Mouse (Mus musculus): Measurements from ENCODE around the gene Gm3045. TPM values are rescaled to one million over a fixed set of nuclear protein-coding genes. Genes with fewer than 3 reads are reported as not detected.
A peak's percentile ranks its signal among the peaks of the same experiment; 100 is the strongest.

The Gm3045 gene
- not detected for total RNA-seq (2021)
- long read RNA-seq = 0 reads

DNA sequence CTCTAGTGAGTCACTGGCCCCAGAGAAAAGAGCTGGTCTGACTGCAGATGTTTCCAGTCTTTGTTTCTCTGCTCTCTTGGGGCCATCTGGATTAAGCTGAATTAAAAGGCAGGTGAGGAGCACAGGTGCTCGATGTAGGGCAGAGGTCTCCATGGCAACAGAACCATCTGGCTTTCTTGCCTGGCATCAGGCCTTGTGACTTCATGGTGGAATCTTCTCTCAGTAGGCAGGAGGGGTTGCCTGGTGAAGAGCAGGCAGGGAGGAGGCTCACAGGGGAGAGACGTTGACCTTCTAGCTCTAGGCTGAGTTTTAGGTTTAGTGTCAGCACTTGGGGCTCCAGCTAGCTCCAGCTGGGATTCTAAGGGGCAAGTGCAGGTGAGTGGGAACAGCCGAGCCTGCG lies at the start of gene Gm3045:
Gm3045 (plus strand) TSS at position 230 of the 400 bp plus-strand sequence.
- no peak for DNase-seq (ENCODE audit: low spot score in 2 of 2)

- DNase-seq (ENCODE audit: low spot score in 2 of 2) = no peak
These were observed 45.3 kb upstream of the Gm3045 start for GRCm38 (mm10) chr13:56380855-56381685.

GRCm38 (mm10) chr13:56383406-56383805 lies 43.0 kb upstream of the Gm3045 start:
- no peak for DNase-seq (ENCODE audit: low spot score in 2 of 2)

DNA sequence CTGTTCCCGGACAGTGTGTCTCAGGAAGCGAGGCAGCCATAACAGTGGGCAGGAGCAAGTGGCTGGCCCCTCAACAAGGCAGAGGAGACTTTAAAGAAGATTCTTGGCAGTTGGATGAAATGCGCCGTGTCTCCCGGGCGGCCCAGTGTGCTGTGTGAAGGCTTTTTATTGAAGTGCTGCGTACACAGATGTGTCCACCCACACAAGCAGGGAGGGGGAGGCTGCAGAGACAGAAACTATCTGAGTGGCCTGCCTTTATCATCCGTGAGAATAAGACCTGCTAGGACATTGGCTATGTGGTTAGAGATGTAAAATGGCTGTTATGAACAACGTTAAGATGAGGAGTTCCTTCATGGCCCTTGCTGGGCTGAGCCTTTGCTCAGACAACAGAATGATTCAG lies 40.0 kb upstream of the Gm3045 start:
- DNase-seq (ENCODE audit: low spot score in 2 of 2) = peak in 1 of 2 experiments; percentile 10

GRCm38 (mm10) chr13:56387374-56387773 lies 39.0 kb upstream of the Gm3045 start:
- DNase-seq (ENCODE audit: low spot score in 2 of 2) = no peak

DNA sequence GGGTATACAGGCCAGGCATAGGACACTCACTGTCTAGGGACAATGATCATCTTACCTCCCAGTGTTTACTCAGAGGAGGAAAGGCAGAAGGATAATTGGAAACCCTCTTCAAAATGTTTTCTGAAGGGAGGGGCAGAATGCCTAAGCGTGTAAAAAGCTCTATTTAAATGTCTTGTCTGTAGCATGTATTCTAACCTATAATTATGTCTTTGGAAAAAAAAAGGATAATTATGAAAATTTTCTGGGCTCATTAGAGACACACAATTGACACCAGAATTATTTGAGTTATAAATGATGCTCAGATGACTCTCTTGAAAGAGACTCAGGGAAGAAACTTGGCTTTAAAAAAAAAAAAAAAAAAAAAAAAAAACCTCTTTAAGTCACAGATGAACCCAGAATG lies 38.4 kb upstream of the Gm3045 start:
- no peak for DNase-seq (ENCODE audit: low spot score in 2 of 2)

GRCm38 (mm10) chr13:56397572-56397971 lies 28.8 kb upstream of the Gm3045 start:
- no peak for DNase-seq (ENCODE audit: low spot score in 2 of 2)

GRCm38 (mm10) chr13:56401186-56401585 lies 25.2 kb upstream of the Gm3045 start:
- no peak for DNase-seq (ENCODE audit: low spot score in 2 of 2)

DNA sequence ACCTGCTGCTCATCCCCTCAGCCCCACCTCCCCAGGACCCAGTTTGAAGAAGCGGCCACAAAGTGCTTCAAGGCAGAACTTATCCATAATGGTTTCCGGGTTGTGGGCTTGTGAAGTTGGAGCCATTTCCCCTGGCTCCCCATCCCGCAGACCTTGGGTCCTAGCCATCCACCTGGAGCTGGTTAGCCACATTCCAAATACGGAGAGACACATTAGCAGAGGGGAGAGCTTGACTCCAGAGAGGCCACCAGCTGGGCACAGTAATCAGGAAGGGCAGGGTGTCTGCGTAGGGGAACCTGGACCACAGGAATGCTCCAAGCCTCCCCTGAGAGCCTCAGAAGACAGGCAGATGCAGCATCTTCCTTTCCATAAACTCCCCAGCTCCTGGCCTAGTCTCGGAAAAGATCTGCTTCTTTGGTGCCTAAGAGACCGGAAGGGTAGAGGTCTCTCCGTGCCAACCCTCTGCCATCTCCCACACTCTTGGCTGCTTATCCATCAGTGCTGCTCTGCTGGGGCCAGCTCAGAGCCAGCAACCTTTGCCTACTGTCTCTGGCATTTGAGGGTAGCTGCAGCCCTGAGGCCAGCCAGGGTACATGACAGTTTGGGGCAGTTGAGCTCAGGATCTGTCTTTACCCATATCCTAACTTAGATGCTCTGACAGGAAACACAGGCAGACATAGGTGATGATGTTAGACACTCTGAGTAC lies 22.9 kb upstream of the Gm3045 start:
- no peak for DNase-seq (ENCODE audit: low spot score in 2 of 2)

DNA sequence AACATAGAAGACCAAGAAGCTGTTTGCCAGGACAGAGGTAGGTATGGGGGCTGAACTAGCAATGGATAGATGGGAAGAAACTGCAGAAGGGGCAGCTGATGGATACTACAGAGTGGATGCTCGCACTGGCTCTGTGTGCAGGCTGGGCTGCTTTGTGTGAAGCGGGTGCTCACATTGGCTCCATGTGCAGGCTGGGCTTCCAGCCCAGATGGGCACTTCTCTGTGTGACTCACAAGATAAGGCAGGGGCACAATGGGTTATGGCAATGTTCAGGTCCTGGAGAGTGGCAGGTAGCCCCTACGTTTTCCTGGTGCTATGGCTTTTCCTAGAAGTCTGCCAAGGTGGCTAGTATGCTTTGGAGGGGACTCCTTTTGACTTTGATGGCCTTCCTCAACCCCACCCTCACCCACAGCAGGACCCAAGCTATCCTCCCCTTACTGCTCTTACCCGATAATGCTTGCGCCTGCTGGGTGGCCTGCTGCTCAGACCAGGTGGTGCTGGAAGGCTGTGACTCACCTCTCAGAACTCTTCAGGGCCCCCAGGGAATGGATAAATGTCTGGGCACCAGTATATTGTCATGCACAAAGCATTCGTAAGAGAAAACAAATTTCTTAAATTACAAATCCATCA lies 21.8 kb upstream of the Gm3045 start:
- no peak for DNase-seq (ENCODE audit: low spot score in 2 of 2)

- no peak for DNase-seq (ENCODE audit: low spot score in 2 of 2)
These were observed 14.0 kb upstream of the Gm3045 start for GRCm38 (mm10) chr13:56412286-56412873.

DNA sequence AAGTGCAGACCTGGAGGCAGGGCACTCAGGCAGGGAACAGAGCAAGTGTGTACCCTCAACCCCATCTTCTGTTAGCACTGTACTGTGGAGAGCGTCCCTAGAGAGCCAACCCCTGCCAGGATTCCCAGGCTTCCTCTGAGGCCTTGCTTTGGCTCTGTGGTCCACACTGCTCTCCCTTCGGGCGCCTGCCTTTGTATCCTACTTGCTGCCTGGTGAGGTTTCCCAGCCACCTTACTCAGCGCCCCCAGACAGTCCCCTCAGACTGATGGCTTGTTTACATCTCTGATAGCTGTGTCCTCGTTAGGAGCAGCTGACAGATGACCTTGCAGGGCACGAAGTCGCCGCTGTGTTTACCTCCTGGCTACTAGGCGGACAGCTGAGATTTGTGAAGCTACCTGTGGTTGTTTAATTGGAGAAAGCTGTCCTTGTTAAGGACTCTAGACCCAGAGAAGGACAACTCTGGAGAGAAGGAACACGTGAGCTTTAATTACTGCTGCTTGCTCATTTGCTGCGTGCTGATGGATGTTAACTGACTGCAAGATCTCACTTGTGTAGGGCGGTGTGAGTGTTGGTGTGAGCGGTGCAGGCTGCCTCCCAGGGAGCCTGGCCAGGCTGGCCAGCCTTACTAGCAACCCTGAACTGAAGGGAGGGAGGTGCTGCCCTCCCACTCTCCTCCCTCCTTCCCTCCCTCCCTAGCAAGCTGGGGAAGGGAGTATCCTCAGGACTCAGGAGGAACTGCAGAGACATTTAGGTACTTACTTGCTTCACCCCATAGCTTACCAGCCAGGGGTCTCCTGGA lies 7.5 kb upstream of the Gm3045 start:
- no peak for DNase-seq (ENCODE audit: low spot score in 2 of 2)

GRCm38 (mm10) chr13:56419538-56419937 lies 6.9 kb upstream of the Gm3045 start:
- no peak for DNase-seq (ENCODE audit: low spot score in 2 of 2)

- peak; percentile 82 to 83 for DNase-seq (ENCODE audit: low spot score in 2 of 2)
These were observed 4.2 kb upstream of the Gm3045 start for GRCm38 (mm10) chr13:56422072-56422723.

DNA sequence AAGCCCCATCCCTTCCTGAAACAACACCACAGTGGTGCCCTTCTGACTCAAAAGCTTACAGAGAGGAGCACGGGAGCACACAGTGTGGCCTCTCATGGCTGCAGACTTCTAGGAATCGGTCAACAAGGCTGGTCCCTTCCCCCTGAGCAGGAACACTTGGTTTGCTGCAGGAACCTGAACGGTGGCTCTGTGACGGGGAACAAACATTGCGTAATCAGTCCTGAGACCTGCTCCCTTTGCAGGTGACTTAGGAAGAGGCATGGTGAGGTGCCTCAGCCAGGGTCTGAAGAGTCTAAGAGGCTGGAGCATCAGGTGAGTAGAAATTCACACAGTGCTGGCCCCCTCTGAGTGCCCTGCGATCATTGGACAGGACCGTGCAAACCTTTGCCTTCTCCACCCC lies 463 bp upstream of the Gm3045 start:
- DNase-seq (ENCODE audit: low spot score in 2 of 2) = no peak

DNA sequence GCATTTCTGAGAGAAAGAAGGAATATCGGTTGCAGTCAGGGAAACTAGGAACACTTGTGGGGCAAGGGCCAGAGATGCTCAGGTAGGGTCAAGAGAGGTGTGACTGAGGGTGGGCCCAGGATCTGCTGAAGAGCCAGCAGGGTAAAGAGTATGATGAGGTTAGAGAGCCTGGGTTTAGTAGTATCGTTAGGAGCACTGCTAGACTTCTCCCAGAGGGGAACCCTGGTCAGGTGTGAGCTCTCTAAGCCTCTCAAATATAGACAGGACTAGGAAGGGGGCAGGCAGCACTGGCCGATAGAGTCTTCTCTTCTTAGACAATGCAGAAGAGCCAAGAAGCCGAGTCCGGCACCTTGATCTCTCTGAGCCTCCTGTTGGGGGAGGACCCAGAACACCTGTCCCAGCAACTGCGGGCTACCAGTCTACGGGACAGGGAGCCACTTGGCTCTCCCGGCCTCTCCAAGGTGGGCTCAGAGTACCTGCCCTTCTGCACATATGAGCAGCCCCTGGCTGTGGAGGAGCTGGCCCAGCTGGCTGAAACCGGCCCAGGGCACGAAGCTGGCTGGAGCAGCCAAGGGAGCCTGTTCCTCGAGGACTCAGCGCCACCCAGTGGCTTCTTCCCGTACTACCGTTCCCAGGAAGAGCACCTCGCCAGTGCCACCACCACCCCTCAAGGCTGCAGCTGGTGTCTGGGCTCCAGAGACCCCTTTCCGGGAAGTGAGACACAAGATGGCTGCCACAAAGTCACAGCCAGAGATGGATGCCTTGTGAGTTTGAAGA lies 2.5 kb downstream of the Gm3045 start:
- DNase-seq (ENCODE audit: low spot score in 2 of 2) = peak; percentile 86 to 88

DNA sequence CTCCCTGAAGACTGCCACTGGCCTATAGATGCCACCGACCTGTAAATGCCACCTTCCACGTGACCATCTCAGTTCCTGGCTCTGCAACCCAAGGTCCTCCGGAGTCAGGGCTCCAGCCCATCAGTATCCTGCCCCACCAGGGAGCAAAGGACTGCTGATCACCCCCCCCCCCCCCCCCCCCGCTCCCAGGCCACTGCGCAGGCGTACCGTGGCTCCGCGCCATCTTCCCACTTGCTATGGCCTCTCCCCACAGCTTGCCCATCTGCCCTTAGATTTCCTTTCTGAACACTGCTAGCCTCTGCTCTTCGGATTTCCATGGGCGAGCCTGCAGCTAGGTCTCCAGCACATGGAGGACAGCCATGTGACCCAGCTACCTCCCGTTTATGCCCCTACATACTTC lies 6.1 kb downstream of the Gm3045 start:
- no peak for DNase-seq (ENCODE audit: low spot score in 2 of 2)

DNA sequence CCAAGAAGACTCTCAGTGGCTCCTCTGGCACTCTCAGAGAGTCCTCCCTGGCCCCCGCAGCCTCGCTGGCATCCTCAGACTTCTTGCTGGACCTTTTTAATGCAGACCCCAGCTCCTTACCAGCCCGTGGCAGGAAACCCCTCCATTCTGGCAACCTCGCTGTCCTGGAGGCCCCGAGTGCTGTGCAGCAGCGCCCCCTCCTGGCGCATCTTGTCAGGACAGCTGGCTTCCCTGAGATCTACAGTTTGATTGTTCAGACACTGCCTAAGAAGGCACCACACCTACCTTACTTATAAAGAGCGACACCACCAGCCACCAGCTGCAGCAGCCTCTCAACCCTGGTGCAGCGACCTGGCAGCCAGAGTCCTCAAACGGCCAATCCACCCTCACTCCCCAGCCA lies 7.1 kb downstream of the Gm3045 start:
- peak; percentile 81 to 85 for DNase-seq (ENCODE audit: low spot score in 2 of 2)

- no peak for DNase-seq (ENCODE audit: low spot score in 2 of 2)
These were observed 7.9 kb downstream of the Gm3045 start for GRCm38 (mm10) chr13:56434311-56434751.

Measured in layer of hippocampus, postnatal 10 days (tissue).